Mouse (Mus musculus) bone marrow macrophage, adult 2 months (primary cell): Measurements from ENCODE around the gene Hist2h2ac.

ENCODE experiments used
- CTCF ChIP-seq: IDR thresholded peaks from 2 replicates; pipeline ENCODE4 v1.5.1; 2012; ENCODE audit warnings: low read depth, mild to moderate bottlenecking, low read length, moderate library complexity
- POLR2A ChIP-seq: IDR thresholded peaks from 2 replicates; pipeline ENCODE4 v1.6.1; 2012; ENCODE audit warnings: mild to moderate bottlenecking, low read depth, low read length, borderline replicate concordance

GRCm38 (mm10) chr3:96263558-96264403 lies 43.1 kb upstream of the Hist2h2ac start:
- no peak; the same call in 1 of the 2 replicates for TF ChIP-seq CTCF
- TF ChIP-seq POLR2A: 0 out of 2 replicates have a peak, but pooled peaks have one; percentile 51
